Mouse (Mus musculus) liver, embryonic 11.5 days (tissue): ENCODE measurements at regions not wholly inside any gene's neighbourhood (a gene's known extent, or its start where the extent isn't known, plus 50 kb on each side); places are given as distances from the start of the nearest gene placed in this dataset.
"Not testable (repeated sequence)": the region's sequence is repeated elsewhere in the genome, so short reads cannot be mapped to it uniquely, and the experiment has no call there.

Source experiments
- ATAC-seq: fragments of 200-750 bp; cut with Nextera tagmentation; replicated peaks from 2 replicates; pipeline ENCODE4 v1.8.0; 2017; ENCODE audit warnings: moderate number of reproducible peaks, mild to moderate bottlenecking, moderate TSS enrichment, moderate library complexity; ENCODE audit not compliant: low FRiP score
- DNase-seq: peaks from one replicate; pipeline ENCODE4 v3.0.0-alpha.2; 2017; ENCODE audit warnings: low spot score
- H3K27ac ChIP-seq: fragments of 300-500 bp; sonication (generic); 2 replicates; pipeline ENCODE4 v1.5.1; 2014; ENCODE audit warnings: mild to moderate bottlenecking, low read depth, low read length, control low read depth
- H3K27me3 ChIP-seq: fragments of 300-500 bp; sonication (generic); replicated peaks from 2 replicates; pipeline ENCODE4 v1.6.1; 2014; ENCODE audit warnings: low read length, mixed read lengths; ENCODE audit not compliant: control insufficient read depth, insufficient read depth
- H3K36me3 ChIP-seq: fragments of 300-500 bp; sonication (generic); 2 replicates; pipeline ENCODE4 v1.6.1; 2014; ENCODE audit warnings: mild to moderate bottlenecking, low read length, moderate library complexity, mixed read lengths; ENCODE audit not compliant: control insufficient read depth, insufficient read depth
- H3K4me1 ChIP-seq: fragments of 300-500 bp; sonication (generic); replicated peaks from 2 replicates; pipeline ENCODE4 v1.6.1; 2014; ENCODE audit warnings: low read length, mixed read lengths; ENCODE audit not compliant: control insufficient read depth, insufficient read depth
- H3K4me2 ChIP-seq: fragments of 300-500 bp; sonication (generic); 2 replicates; pipeline ENCODE4 v1.6.1; 2014; ENCODE audit warnings: mild to moderate bottlenecking, control low read depth, moderate library complexity
- H3K4me3 ChIP-seq: fragments of 300-500 bp; sonication (generic); 2 replicates; pipeline ENCODE4 v1.5.1; 2014; ENCODE audit warnings: low read depth, low read length, control low read depth
- H3K9ac ChIP-seq: fragments of 300-500 bp; sonication (generic); 2 replicates; pipeline ENCODE4 v1.6.1; 2014; ENCODE audit warnings: low read depth, low read length, control low read depth
- H3K9me3 ChIP-seq: fragments of 300-500 bp; sonication (generic); 2 replicates; pipeline ENCODE4 v1.6.1; 2016; ENCODE audit warnings: low read length, inconsistent platforms, mixed read lengths; ENCODE audit not compliant: control insufficient read depth
- WGBS: fragments of 180-500 bp; shearing (Covaris S2); extraction: QIAGEN DNeasy Blood & Tissue Kit; methylation state at CpG from one replicate; pipeline ENCODE4 v1.1.7; 2014; 5-methylcytosine and 5-hydroxymethylcytosine counted together

GRCm38 (mm10) chr13:5920422-5920821 is 59.1 kb downstream of the Klf6 start:
- Histone ChIP-seq H3K4me1 (no peaks in the 10 kb centered on the region), H3K4me2 (no peak overlapping the region), H3K4me3 (no peak overlapping the region), H3K27ac (no peak overlapping the region), H3K27me3 (no peaks in the 10 kb centered on the region), H3K9ac (no peak overlapping the region), H3K9me3 (no peaks in the 10 kb centered on the region), H3K36me3 (no peaks in the 10 kb centered on the region)
- WGBS: 82% methylated on average over 3 of the region's 3 CpGs
- no peak for DNase-seq
- no peak for ATAC-seq

DNA sequence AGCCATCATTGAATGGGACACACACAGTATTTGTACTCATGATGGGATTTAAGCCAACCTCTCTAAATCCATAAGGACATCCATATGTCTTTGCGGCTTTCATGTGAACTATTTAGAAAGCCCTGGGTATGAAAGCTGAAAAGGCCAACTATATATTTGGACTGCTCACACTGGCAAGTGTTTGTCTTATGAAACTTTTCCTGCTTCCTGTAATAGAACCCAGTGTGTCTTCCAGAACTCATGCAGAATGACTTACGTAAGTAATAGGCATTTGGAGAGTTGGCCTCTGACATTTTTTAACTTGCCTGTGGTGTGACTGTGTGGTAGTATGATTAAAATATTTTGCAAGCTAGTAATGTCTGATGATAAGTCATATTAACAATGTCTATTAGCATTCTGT is 70.2 kb downstream of the Klf6 start:
- no peak overlapping the region for H3K4me2 ChIP-seq
- no peak overlapping the region for H3K4me3 ChIP-seq
- no peak overlapping the region for H3K9ac ChIP-seq
- no peak for ATAC-seq
- H3K27ac ChIP-seq: no peak overlapping the region
- H3K9me3 ChIP-seq: no peaks in the 10 kb centered on the region
- 87% methylated on average over 2 of the region's 2 CpGs for WGBS
- H3K36me3 ChIP-seq: no peaks in the 10 kb centered on the region
- H3K27me3 ChIP-seq: no peaks in the 10 kb centered on the region
- no peak for DNase-seq
- H3K4me1 ChIP-seq: no peaks in the 10 kb centered on the region

- no peak overlapping the region for H3K27ac ChIP-seq
- H3K4me1 ChIP-seq: no peaks in the 10 kb centered on the region
- no peak overlapping the region for H3K9ac ChIP-seq
- ATAC-seq (no peak), DNase-seq (no peak)
- H3K4me2 ChIP-seq: no peak overlapping the region
- H3K36me3 ChIP-seq: no peaks in the 10 kb centered on the region
- no peaks in the 10 kb centered on the region for H3K27me3 ChIP-seq
- WGBS: 83% methylated on average over 2 of the region's 2 CpGs
- no peaks in the 10 kb centered on the region for H3K9me3 ChIP-seq
- no peak overlapping the region for H3K4me3 ChIP-seq
Observed at GRCm38 (mm10) chr13:5937436-5937835, 76.2 kb downstream of the Klf6 start.

DNA sequence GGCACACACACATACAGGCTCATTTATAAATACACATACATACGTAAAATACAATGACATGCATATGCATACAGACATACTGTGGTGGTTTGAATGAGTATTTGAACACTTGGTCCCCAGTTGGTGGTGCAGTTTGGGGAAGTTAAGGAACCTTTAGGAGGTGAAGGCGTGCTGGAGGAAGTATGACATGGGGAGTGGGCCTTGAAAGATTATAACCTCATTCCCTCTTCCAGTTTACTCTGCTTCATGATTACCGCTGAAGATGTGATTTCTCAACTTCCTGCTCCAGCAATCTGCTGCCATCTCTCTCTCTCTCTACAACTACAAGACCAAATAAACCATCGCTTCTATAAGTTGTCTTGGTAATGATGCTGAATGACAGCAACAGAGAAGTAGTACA is 76.7 kb downstream of the Klf6 start:
- 58% methylated on average over 4 of the region's 4 CpGs for WGBS
- no peaks in the 10 kb centered on the region for H3K9me3 ChIP-seq

GRCm38 (mm10) chr13:5939368-5939767 is 78.1 kb downstream of the Klf6 start:
- Histone ChIP-seq H3K4me2 (no peak overlapping the region), H3K27ac (no peak overlapping the region), H3K4me3 (no peak overlapping the region), H3K4me1 (no peaks in the 10 kb centered on the region), H3K36me3 (no peaks in the 10 kb centered on the region), H3K27me3 (no peaks in the 10 kb centered on the region), H3K9ac (no peak overlapping the region), H3K9me3 (no peaks in the 10 kb centered on the region)
- no peak for DNase-seq
- WGBS: 45% methylated on average over 3 of the region's 3 CpGs
- ATAC-seq: no peak

More for the DNA sequence above, 76.7 kb downstream of the Klf6 start:
- Histone ChIP-seq H3K27ac (no peak overlapping the region), H3K4me2 (no peak overlapping the region), H3K27me3 (no peaks in the 10 kb centered on the region), H3K4me1 (no peaks in the 10 kb centered on the region), H3K9ac (no peak overlapping the region), H3K4me3 (no peak overlapping the region), H3K36me3 (no peaks in the 10 kb centered on the region)
- ATAC-seq (no peak), DNase-seq (no peak)

GRCm38 (mm10) chr13:5952863-5953262 is 91.6 kb downstream of the Klf6 start:
- Histone ChIP-seq H3K9me3 (no peaks in the 10 kb centered on the region), H3K36me3 (no peaks in the 10 kb centered on the region), H3K4me3 (no peak overlapping the region), H3K27ac (no peak overlapping the region), H3K4me2 (no peak overlapping the region), H3K27me3 (no peaks in the 10 kb centered on the region), H3K9ac (no peak overlapping the region), H3K4me1 (no peaks in the 10 kb centered on the region)
- 88% methylated on average over 2 of the region's 2 CpGs for WGBS
- ATAC-seq (no peak), DNase-seq (no peak)

GRCm38 (mm10) chr13:5955121-5955520 is 93.8 kb downstream of the Klf6 start:
- not testable (repeated sequence) for ATAC-seq, H3K4me1 ChIP-seq, DNase-seq, H3K27ac ChIP-seq, H3K4me2 ChIP-seq, H3K9me3 ChIP-seq, H3K36me3 ChIP-seq, H3K4me3 ChIP-seq, H3K9ac ChIP-seq, H3K27me3 ChIP-seq

GRCm38 (mm10) chr13:5956145-5956544 is 94.9 kb downstream of the Klf6 start:
- Histone ChIP-seq H3K4me1 (no peaks in the 10 kb centered on the region), H3K4me3 (no peak overlapping the region), H3K9me3 (no peaks in the 10 kb centered on the region), H3K36me3 (no peaks in the 10 kb centered on the region), H3K27ac (no peak overlapping the region), H3K27me3 (no peaks in the 10 kb centered on the region), H3K4me2 (no peak overlapping the region), H3K9ac (no peak overlapping the region)
- DNase-seq: no peak
- 34% methylated on average over 1 of the region's 1 CpGs for WGBS
- no peak for ATAC-seq

DNA sequence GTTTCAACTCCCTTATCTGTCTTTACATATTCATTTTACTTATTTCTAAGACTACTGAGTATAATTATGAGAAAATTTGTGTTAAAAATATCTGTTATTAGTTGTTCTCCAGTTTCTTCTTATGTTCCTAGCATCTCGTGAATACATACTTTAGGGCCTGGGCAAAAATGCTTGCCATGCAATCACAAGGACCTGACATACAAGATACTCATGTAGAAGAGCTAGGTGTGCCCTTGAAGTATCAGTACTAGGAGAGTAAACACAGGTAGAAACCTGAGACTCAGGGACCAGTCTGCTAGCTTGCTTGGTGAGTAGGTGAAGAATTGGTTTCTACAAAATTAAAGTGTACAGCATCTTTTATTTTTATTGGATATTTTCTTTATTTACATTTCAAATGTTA is 101.7 kb downstream of the Klf6 start:
- ATAC-seq (no peak), DNase-seq (no peak)
- Histone ChIP-seq H3K4me1 (no peaks in the 10 kb centered on the region), H3K27ac (no peak overlapping the region), H3K27me3 (no peaks in the 10 kb centered on the region), H3K4me3 (no peak overlapping the region), H3K36me3 (no peaks in the 10 kb centered on the region), H3K9me3 (no peaks in the 10 kb centered on the region), H3K4me2 (no peak overlapping the region), H3K9ac (no peak overlapping the region)
- 90% methylated on average over 1 of the region's 1 CpGs for WGBS
